Mouse (Mus musculus) hindbrain, embryonic 15.5 days (tissue): ENCODE results near the gene Elovl5. TPM values are rescaled to one million over a fixed set of nuclear protein-coding genes. Genes with fewer than 3 reads are reported as not detected.

Source experiments
- ATAC-seq: fragments of 200-750 bp; cut with Nextera tagmentation; 2 replicates; pipeline ENCODE4 v1.8.0; 2017; ENCODE audit warnings: low read depth, moderate number of reproducible peaks, moderate TSS enrichment; ENCODE audit not compliant: low FRiP score
- H3K27ac ChIP-seq: fragments of 300-500 bp; sonication (generic); replicated peaks from 2 replicates; pipeline ENCODE4 v1.5.1; 2015; ENCODE audit warnings: mild to moderate bottlenecking, inconsistent platforms
- H3K27me3 ChIP-seq: fragments of 300-500 bp; sonication (generic); 2 replicates; pipeline ENCODE4 v1.6.1; 2015; ENCODE audit warnings: control low read depth, inconsistent platforms
- H3K36me3 ChIP-seq: fragments of 300-500 bp; sonication (generic); 2 replicates; pipeline ENCODE4 v1.6.1; 2015; ENCODE audit warnings: control low read depth, inconsistent platforms
- H3K4me1 ChIP-seq: fragments of 300-500 bp; sonication (generic); replicated peaks from 2 replicates; pipeline ENCODE4 v1.6.1; 2015; ENCODE audit warnings: control low read depth, inconsistent platforms
- H3K4me2 ChIP-seq: fragments of 300-500 bp; sonication (generic); 2 replicates; pipeline ENCODE4 v1.6.1; 2015; ENCODE audit warnings: moderate library complexity, mild to moderate bottlenecking, inconsistent platforms
- H3K4me3 ChIP-seq: fragments of 300-500 bp; sonication (generic); 2 replicates; pipeline ENCODE4 v1.5.1; 2015; ENCODE audit warnings: mild to moderate bottlenecking, inconsistent platforms
- H3K9ac ChIP-seq: fragments of 300-500 bp; sonication (generic); 2 replicates; pipeline ENCODE4 v1.6.1; 2015; ENCODE audit warnings: inconsistent platforms
- H3K9me3 ChIP-seq: fragments of 300-500 bp; sonication (generic); 2 replicates; pipeline ENCODE4 v1.6.1; 2016; ENCODE audit warnings: control low read depth, inconsistent platforms
- WGBS: fragments of 180-500 bp; shearing (Covaris S2); methylation state at CpG from one replicate; pipeline ENCODE4 v1.1.7; 2015; 5-methylcytosine and 5-hydroxymethylcytosine counted together
- polyA plus RNA-seq: library from polyadenylated mRNA; unstranded; fragments of >200 nt; fragmentation: Nextera tagmentation; extraction: Ambion mirVana; gene quantifications from 2 replicates; pipeline ENCODE4 v1.2.1, GENCODE M21; 2015

Elovl5 gene
- polyA plus RNA-seq, 1 experiment from 2014 or later: 67.1 TPM

- H3K27ac ChIP-seq: no peak overlapping the region
- H3K36me3 ChIP-seq: 0 out of 2 replicates have a peak, but pooled peaks cover 8% of the 10 kb centered on the region
- no peaks in the 10 kb centered on the region for H3K9me3 ChIP-seq
- WGBS: 87% methylated on average over 6 of the region's 6 CpGs
- no peak overlapping the region for H3K4me3 ChIP-seq
- H3K4me2 ChIP-seq: no peak overlapping the region
- ATAC-seq: no peak
- no peaks in the 10 kb centered on the region for H3K27me3 ChIP-seq
- H3K9ac ChIP-seq: no peak overlapping the region
- peaks cover 11% of the 10 kb centered on the region; the same call in 1 of the 2 replicates for H3K4me1 ChIP-seq
Observed at GRCm38 (mm10) chr9:77961350-77961749, 44.2 kb downstream of the Elovl5 start.

- no peak overlapping the region for H3K4me2 ChIP-seq
- H3K4me1 ChIP-seq: peaks cover 11% of the 10 kb centered on the region; the same call in 1 of the 2 replicates
- H3K27ac ChIP-seq: no peak overlapping the region
- WGBS: 30% methylated on average over 14 of the region's 14 CpGs
- no peak overlapping the region for H3K4me3 ChIP-seq
- no peaks in the 10 kb centered on the region for H3K27me3 ChIP-seq
- no peak overlapping the region for H3K9ac ChIP-seq
- no peaks in the 10 kb centered on the region for H3K9me3 ChIP-seq
- H3K36me3 ChIP-seq: 0 out of 2 replicates have a peak, but pooled peaks cover 8% of the 10 kb centered on the region
- peak; percentile 71; the same call in 1 of the 2 replicates for ATAC-seq
Observed at GRCm38 (mm10) chr9:77964084-77964483, 46.9 kb downstream of the Elovl5 start.

- Histone ChIP-seq H3K27ac (no peak overlapping the region), H3K9ac (no peak overlapping the region), H3K36me3 (0 out of 2 replicates have a peak, but pooled peaks cover 8% of the 10 kb centered on the region), H3K4me1 (peaks cover 11% of the 10 kb centered on the region; the same call in 1 of the 2 replicates), H3K4me3 (no peak overlapping the region), H3K27me3 (no peaks in the 10 kb centered on the region), H3K9me3 (no peaks in the 10 kb centered on the region), H3K4me2 (no peak overlapping the region)
- 77% methylated on average over 5 of the region's 5 CpGs for WGBS
- no peak for ATAC-seq
Observed at GRCm38 (mm10) chr9:77965287-77965686, 48.1 kb downstream of the Elovl5 start.

- H3K27me3 ChIP-seq: no peaks in the 10 kb centered on the region
- WGBS: 87% methylated on average over 6 of the region's 6 CpGs
- H3K36me3 ChIP-seq: 0 out of 2 replicates have a peak, but pooled peaks cover 7% of the 10 kb centered on the region
- no peak overlapping the region for H3K4me3 ChIP-seq
- no peak for ATAC-seq
- H3K9me3 ChIP-seq: no peaks in the 10 kb centered on the region
- H3K4me1 ChIP-seq: peaks cover 11% of the 10 kb centered on the region; the same call in 1 of the 2 replicates
- H3K9ac ChIP-seq: no peak overlapping the region
- no peak overlapping the region for H3K27ac ChIP-seq
- H3K4me2 ChIP-seq: no peak overlapping the region
Observed at GRCm38 (mm10) chr9:77965768-77966552, 48.8 kb downstream of the Elovl5 start.

GRCm38 (mm10) chr9:77966861-77967260 lies 49.7 kb downstream of the Elovl5 start:
- Histone ChIP-seq H3K27me3 (no peaks in the 10 kb centered on the region), H3K4me3 (no peak overlapping the region), H3K4me1 (peaks cover 11% of the 10 kb centered on the region; the same call in 1 of the 2 replicates), H3K9me3 (no peaks in the 10 kb centered on the region), H3K27ac (no peak overlapping the region), H3K9ac (no peak overlapping the region), H3K36me3 (no peaks in the 10 kb centered on the region), H3K4me2 (no peak overlapping the region)
- 94% methylated on average over 7 of the region's 7 CpGs for WGBS
- no peak for ATAC-seq

GRCm38 (mm10) chr9:77967584-77968163 lies 50.5 kb downstream of the Elovl5 start:
- no peak overlapping the region for H3K9ac ChIP-seq
- no peak for ATAC-seq
- 88% methylated on average over 12 of the region's 12 CpGs for WGBS
- H3K4me2 ChIP-seq: no peak overlapping the region
- H3K27ac ChIP-seq: 0 out of 2 replicates have a peak overlapping the region, but pooled peaks have one; percentile 5
- no peaks in the 10 kb centered on the region for H3K27me3 ChIP-seq
- H3K9me3 ChIP-seq: no peaks in the 10 kb centered on the region
- H3K4me3 ChIP-seq: no peak overlapping the region
- no peaks in the 10 kb centered on the region for H3K36me3 ChIP-seq
- H3K4me1 ChIP-seq: peaks cover 11% of the 10 kb centered on the region; the same call in 1 of the 2 replicates

GRCm38 (mm10) chr9:77969192-77969953 lies 52.2 kb downstream of the Elovl5 start:
- 87% methylated on average over 6 of the region's 6 CpGs for WGBS
- H3K9me3 ChIP-seq: no peaks in the 10 kb centered on the region
- H3K9ac ChIP-seq: no peak overlapping the region
- no peaks in the 10 kb centered on the region for H3K27me3 ChIP-seq
- H3K4me2 ChIP-seq: no peak overlapping the region
- H3K4me3 ChIP-seq: no peak overlapping the region
- no peaks in the 10 kb centered on the region for H3K36me3 ChIP-seq
- ATAC-seq: no peak
- no peak overlapping the region for H3K27ac ChIP-seq
- H3K4me1 ChIP-seq: peaks cover under 1% of the 10 kb centered on the region; the same call in 1 of the 2 replicates

GRCm38 (mm10) chr9:77979000-77979399 lies 61.8 kb downstream of the Elovl5 start:
- 95% methylated on average over 7 of the region's 7 CpGs for WGBS
- peaks cover 42% of the 10 kb centered on the region for H3K36me3 ChIP-seq
- ATAC-seq: no peak

GRCm38 (mm10) chr9:77982616-77983015 lies 65.5 kb downstream of the Elovl5 start:
- 91% methylated on average over 16 of the region's 16 CpGs for WGBS
- H3K9me3 ChIP-seq: no peaks in the 10 kb centered on the region
- H3K27ac ChIP-seq: no peak overlapping the region
- no peaks in the 10 kb centered on the region for H3K4me1 ChIP-seq
- H3K4me2 ChIP-seq: no peak overlapping the region
- H3K9ac ChIP-seq: no peak overlapping the region
- H3K4me3 ChIP-seq: no peak overlapping the region
- no peak for ATAC-seq
- H3K27me3 ChIP-seq: no peaks in the 10 kb centered on the region
- peaks cover 32% of the 10 kb centered on the region for H3K36me3 ChIP-seq

More at GRCm38 (mm10) chr9:77979000-77979399, 61.8 kb downstream of the Elovl5 start:
- Histone ChIP-seq H3K27ac (no peak overlapping the region), H3K9me3 (no peaks in the 10 kb centered on the region), H3K9ac (no peak overlapping the region), H3K4me1 (no peaks in the 10 kb centered on the region), H3K4me3 (no peak overlapping the region), H3K4me2 (no peak overlapping the region), H3K27me3 (no peaks in the 10 kb centered on the region)

GRCm38 (mm10) chr9:77983521-77983920 lies 66.4 kb downstream of the Elovl5 start:
- no peak for ATAC-seq
- Histone ChIP-seq H3K4me3 (no peak overlapping the region), H3K9me3 (no peaks in the 10 kb centered on the region), H3K9ac (no peak overlapping the region), H3K27ac (no peak overlapping the region), H3K4me1 (no peaks in the 10 kb centered on the region), H3K36me3 (peaks cover 23% of the 10 kb centered on the region), H3K4me2 (no peak overlapping the region), H3K27me3 (no peaks in the 10 kb centered on the region)
- WGBS: 92% methylated on average over 6 of the region's 6 CpGs

- Histone ChIP-seq H3K4me3 (no peak overlapping the region), H3K27me3 (no peaks in the 10 kb centered on the region), H3K36me3 (peaks cover 22% of the 10 kb centered on the region), H3K4me1 (no peaks in the 10 kb centered on the region), H3K9me3 (no peaks in the 10 kb centered on the region), H3K4me2 (no peak overlapping the region), H3K9ac (no peak overlapping the region), H3K27ac (no peak overlapping the region)
- ATAC-seq: no peak
- 72% methylated on average over 8 of the region's 8 CpGs for WGBS
Observed at GRCm38 (mm10) chr9:77986153-77986795, 69.1 kb downstream of the Elovl5 start.
